Mouse (Mus musculus): Measurements from ENCODE around the gene Fgr.

GRCm38 (mm10) chr4:133042244-133042643, 68.3 kb downstream of the Fgr start:
- TF ChIP-seq POLR2A (IDR thresholded peaks at IDR 0.05; ENCODE audit: insufficient read depth, low read depth, low read length) = no peak
- no peak for TF ChIP-seq CTCF (IDR thresholded peaks at IDR 0.05; ENCODE audit: insufficient read depth, low read depth, low read length)

Data from olfactory bulb, adult 2 months (tissue).